Mouse (Mus musculus): ENCODE results near the gene Smurf2. TPM values are rescaled to one million over a fixed set of nuclear protein-coding genes. Genes with fewer than 3 reads are reported as not detected.

Smurf2 gene
- polyA plus RNA-seq, 1 experiment = 29.5 TPM

GRCm38 (mm10) chr11:106937306-106937705 lies 16.8 kb upstream of the Smurf2 start:
- TF ChIP-seq POLR2A (IDR thresholded peaks at IDR 0.05; ENCODE audit: borderline replicate concordance, extremely low read depth, insufficient read depth, insufficient read length, poor library complexity, severe bottlenecking) = no peak
- no peak for TF ChIP-seq CTCF (IDR thresholded peaks at IDR 0.05; ENCODE audit: borderline replicate concordance, extremely low read depth, insufficient read depth, insufficient read length)
- DNase-seq (ENCODE audit: low read depth) = no peak

- TF ChIP-seq CTCF (IDR thresholded peaks at IDR 0.05; ENCODE audit: borderline replicate concordance, extremely low read depth, insufficient read depth, insufficient read length) = no peak
- TF ChIP-seq POLR2A (IDR thresholded peaks at IDR 0.05; ENCODE audit: borderline replicate concordance, extremely low read depth, insufficient read depth, insufficient read length, poor library complexity, severe bottlenecking) = no peak
- no peak for DNase-seq (ENCODE audit: low read depth)
Observed at GRCm38 (mm10) chr11:106930366-106930765, 9.9 kb upstream of the Smurf2 start.

GRCm38 (mm10) chr11:106928935-106929334 lies 8.4 kb upstream of the Smurf2 start:
- TF ChIP-seq POLR2A (IDR thresholded peaks at IDR 0.05; ENCODE audit: borderline replicate concordance, extremely low read depth, insufficient read depth, insufficient read length, poor library complexity, severe bottlenecking) = no peak
- TF ChIP-seq CTCF (IDR thresholded peaks at IDR 0.05; ENCODE audit: borderline replicate concordance, extremely low read depth, insufficient read depth, insufficient read length) = peak; percentile 36; the same call in 1 of the 2 replicates

GRCm38 (mm10) chr11:106927950-106928349 lies 7.4 kb upstream of the Smurf2 start:
- TF ChIP-seq POLR2A (IDR thresholded peaks at IDR 0.05; ENCODE audit: borderline replicate concordance, extremely low read depth, insufficient read depth, insufficient read length, poor library complexity, severe bottlenecking) (no peak), CTCF (IDR thresholded peaks at IDR 0.05; ENCODE audit: borderline replicate concordance, extremely low read depth, insufficient read depth, insufficient read length) (no peak)
- DNase-seq (ENCODE audit: low read depth) = no peak

More at GRCm38 (mm10) chr11:106928935-106929334, 8.4 kb upstream of the Smurf2 start:
- no peak for DNase-seq (ENCODE audit: low read depth)

GRCm38 (mm10) chr11:106927226-106927625 lies 6.7 kb upstream of the Smurf2 start:
- no peak for DNase-seq (ENCODE audit: low read depth)
- TF ChIP-seq POLR2A (IDR thresholded peaks at IDR 0.05; ENCODE audit: borderline replicate concordance, extremely low read depth, insufficient read depth, insufficient read length, poor library complexity, severe bottlenecking) = no peak
- TF ChIP-seq CTCF (IDR thresholded peaks at IDR 0.05; ENCODE audit: borderline replicate concordance, extremely low read depth, insufficient read depth, insufficient read length) = no peak

GRCm38 (mm10) chr11:106926732-106927131 lies 6.2 kb upstream of the Smurf2 start:
- no peak for DNase-seq (ENCODE audit: low read depth)
- TF ChIP-seq POLR2A (IDR thresholded peaks at IDR 0.05; ENCODE audit: borderline replicate concordance, extremely low read depth, insufficient read depth, insufficient read length, poor library complexity, severe bottlenecking) (no peak), CTCF (IDR thresholded peaks at IDR 0.05; ENCODE audit: borderline replicate concordance, extremely low read depth, insufficient read depth, insufficient read length) (no peak)

- TF ChIP-seq POLR2A (IDR thresholded peaks at IDR 0.05; ENCODE audit: borderline replicate concordance, extremely low read depth, insufficient read depth, insufficient read length, poor library complexity, severe bottlenecking) = no peak
- TF ChIP-seq CTCF (IDR thresholded peaks at IDR 0.05; ENCODE audit: borderline replicate concordance, extremely low read depth, insufficient read depth, insufficient read length) = no peak
- DNase-seq (ENCODE audit: low read depth) = peak; percentile 50
Observed at GRCm38 (mm10) chr11:106919612-106920550, 634 bp downstream of the Smurf2 start.

GRCm38 (mm10) chr11:106918901-106919300 lies 1.6 kb downstream of the Smurf2 start:
- DNase-seq (ENCODE audit: low read depth) = no peak
- no peak for TF ChIP-seq POLR2A (IDR thresholded peaks at IDR 0.05; ENCODE audit: borderline replicate concordance, extremely low read depth, insufficient read depth, insufficient read length, poor library complexity, severe bottlenecking)
- no peak for TF ChIP-seq CTCF (IDR thresholded peaks at IDR 0.05; ENCODE audit: borderline replicate concordance, extremely low read depth, insufficient read depth, insufficient read length)

- no peak for TF ChIP-seq CTCF (IDR thresholded peaks at IDR 0.05; ENCODE audit: borderline replicate concordance, extremely low read depth, insufficient read depth, insufficient read length)
- no peak for TF ChIP-seq POLR2A (IDR thresholded peaks at IDR 0.05; ENCODE audit: borderline replicate concordance, extremely low read depth, insufficient read depth, insufficient read length, poor library complexity, severe bottlenecking)
- no peak for DNase-seq (ENCODE audit: low read depth)
Observed at GRCm38 (mm10) chr11:106911257-106911656, 9.3 kb downstream of the Smurf2 start.

- DNase-seq (ENCODE audit: low read depth) = no peak
- no peak for TF ChIP-seq POLR2A (IDR thresholded peaks at IDR 0.05; ENCODE audit: borderline replicate concordance, extremely low read depth, insufficient read depth, insufficient read length, poor library complexity, severe bottlenecking)
- TF ChIP-seq CTCF (IDR thresholded peaks at IDR 0.05; ENCODE audit: borderline replicate concordance, extremely low read depth, insufficient read depth, insufficient read length) = no peak
Observed at GRCm38 (mm10) chr11:106908016-106908415, 12.5 kb downstream of the Smurf2 start.

- TF ChIP-seq CTCF (IDR thresholded peaks at IDR 0.05; ENCODE audit: borderline replicate concordance, extremely low read depth, insufficient read depth, insufficient read length) (no peak), POLR2A (IDR thresholded peaks at IDR 0.05; ENCODE audit: borderline replicate concordance, extremely low read depth, insufficient read depth, insufficient read length, poor library complexity, severe bottlenecking) (no peak)
- DNase-seq (ENCODE audit: low read depth) = no peak
Observed at GRCm38 (mm10) chr11:106907253-106907652, 13.3 kb downstream of the Smurf2 start.

- no peak for DNase-seq (ENCODE audit: low read depth)
- TF ChIP-seq POLR2A (IDR thresholded peaks at IDR 0.05; ENCODE audit: borderline replicate concordance, extremely low read depth, insufficient read depth, insufficient read length, poor library complexity, severe bottlenecking) = no peak
- TF ChIP-seq CTCF (IDR thresholded peaks at IDR 0.05; ENCODE audit: borderline replicate concordance, extremely low read depth, insufficient read depth, insufficient read length) = no peak
Observed at GRCm38 (mm10) chr11:106905707-106906106, 14.8 kb downstream of the Smurf2 start.

Measured in brain, embryonic 14.5 days (tissue).